Mouse (Mus musculus) neural tube, embryonic 15.5 days (tissue): ENCODE measurements around the gene Ccdc12. TPM values are rescaled to one million over a fixed set of nuclear protein-coding genes. Genes with fewer than 3 reads are reported as not detected.

Source experiments
- ATAC-seq: fragments of 200-750 bp; cut with Nextera tagmentation; 2 replicates; pipeline ENCODE4 v1.8.0; 2017; ENCODE audit warnings: mild to moderate bottlenecking, moderate TSS enrichment, moderate library complexity; ENCODE audit not compliant: low FRiP score
- H3K27ac ChIP-seq: fragments of 300-500 bp; sonication (generic); replicated peaks from 2 replicates; pipeline ENCODE4 v1.5.1; 2015; ENCODE audit warnings: mild to moderate bottlenecking, inconsistent platforms
- H3K27me3 ChIP-seq: fragments of 300-500 bp; sonication (generic); replicated peaks from 2 replicates; pipeline ENCODE4 v1.6.1; 2015; ENCODE audit warnings: inconsistent platforms
- H3K36me3 ChIP-seq: fragments of 300-500 bp; sonication (generic); 2 replicates; pipeline ENCODE4 v1.6.1; 2015; ENCODE audit warnings: inconsistent platforms
- H3K4me1 ChIP-seq: fragments of 300-500 bp; sonication (generic); 2 replicates; pipeline ENCODE4 v1.6.1; 2015; ENCODE audit warnings: inconsistent platforms
- H3K4me2 ChIP-seq: fragments of 300-500 bp; sonication (generic); 2 replicates; pipeline ENCODE4 v1.6.1; 2015; ENCODE audit warnings: inconsistent platforms, mild to moderate bottlenecking, moderate library complexity
- H3K4me3 ChIP-seq: fragments of 300-500 bp; sonication (generic); replicated peaks from 2 replicates; pipeline ENCODE4 v1.5.1; 2015; ENCODE audit warnings: mild to moderate bottlenecking, inconsistent platforms
- H3K9ac ChIP-seq: fragments of 300-500 bp; sonication (generic); replicated peaks from 2 replicates; pipeline ENCODE4 v1.6.1; 2015; ENCODE audit warnings: mild to moderate bottlenecking, inconsistent platforms
- H3K9me3 ChIP-seq: fragments of 300-500 bp; sonication (generic); replicated peaks from 2 replicates; pipeline ENCODE4 v1.6.1; 2016; ENCODE audit warnings: inconsistent platforms
- WGBS: fragments of 180-500 bp; shearing (Covaris S2); methylation state at CpG from one replicate; pipeline ENCODE4 v1.1.7; 2015; ENCODE audit warnings: mixed read lengths; 5-methylcytosine and 5-hydroxymethylcytosine counted together
- polyA plus RNA-seq: library from polyadenylated mRNA; unstranded; fragments of >200 nt; fragmentation: Nextera tagmentation; extraction: Ambion mirVana; gene quantifications from 2 replicates; pipeline ENCODE4 v1.2.1, GENCODE M21; 2015

The Ccdc12 gene
- polyA plus RNA-seq = 96.3 and 112 TPM in 2 replicates

DNA sequence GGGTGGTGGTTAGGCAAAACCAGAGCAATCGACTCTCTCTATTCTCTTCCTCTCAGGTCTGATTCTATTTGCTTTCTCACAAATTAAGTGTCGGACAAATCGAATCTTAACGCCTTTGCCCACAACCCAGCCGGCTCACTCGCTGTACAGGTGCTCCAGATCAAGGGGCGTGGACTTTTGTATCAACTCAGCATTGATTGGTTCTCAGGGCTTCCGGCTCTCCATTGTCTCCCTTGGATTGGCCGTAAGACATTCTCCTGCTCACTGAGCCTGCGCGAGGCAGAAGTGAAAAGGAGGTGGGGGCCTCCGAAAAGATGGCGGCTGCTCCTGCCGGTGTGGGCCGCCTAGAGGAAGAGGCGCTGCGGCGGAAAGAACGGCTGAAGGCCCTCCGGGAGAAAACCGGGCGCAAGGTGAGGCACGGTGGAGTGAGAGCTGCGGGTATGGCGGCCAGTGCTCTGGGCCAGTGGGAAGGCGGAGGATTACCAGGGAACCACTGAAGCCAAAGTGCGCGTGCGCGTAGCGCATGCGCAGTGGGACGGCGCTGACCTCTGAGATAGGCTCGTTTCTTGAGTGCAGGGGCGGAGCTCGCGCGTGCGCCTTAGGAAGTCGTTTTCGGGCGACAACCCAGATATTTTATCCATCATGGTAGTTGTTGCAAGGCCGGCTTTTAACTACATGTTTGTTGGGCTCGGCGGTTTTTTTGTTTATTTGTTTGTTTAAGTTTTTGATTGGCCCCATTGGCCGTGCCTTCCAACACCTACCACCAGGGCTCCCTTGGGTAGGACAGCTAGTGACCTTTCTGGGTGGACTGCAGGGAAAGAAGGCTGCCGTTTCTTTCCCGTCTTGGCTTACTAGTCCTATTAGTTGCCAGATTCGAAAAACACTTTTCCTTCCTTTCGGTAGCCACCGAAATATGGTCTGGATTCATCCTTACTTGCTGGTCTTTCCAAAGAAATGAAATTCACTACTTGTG lies at the start of gene Ccdc12:
Ccdc12 (plus strand) TSS at position 255 of the 973 bp plus-strand sequence.
- no peaks in the 10 kb centered on the region for H3K9me3 ChIP-seq
- peaks cover 19% of the 10 kb centered on the region for H3K27me3 ChIP-seq
- H3K4me2 ChIP-seq = peak within 1 kb of the TSS; percentile 76
- peak; percentile 96 for ATAC-seq
- WGBS = under 1% methylated on average over 52 of the region's 52 CpGs
- no peaks in the 10 kb centered on the region for H3K36me3 ChIP-seq
- H3K9ac ChIP-seq = peak within 1 kb of the TSS; percentile 90
- H3K4me1 ChIP-seq = peaks cover 58% of the 10 kb centered on the region
- H3K4me3 ChIP-seq = peak within 1 kb of the TSS; percentile 80
- H3K27ac ChIP-seq = peak within 1 kb of the TSS; percentile 98

DNA sequence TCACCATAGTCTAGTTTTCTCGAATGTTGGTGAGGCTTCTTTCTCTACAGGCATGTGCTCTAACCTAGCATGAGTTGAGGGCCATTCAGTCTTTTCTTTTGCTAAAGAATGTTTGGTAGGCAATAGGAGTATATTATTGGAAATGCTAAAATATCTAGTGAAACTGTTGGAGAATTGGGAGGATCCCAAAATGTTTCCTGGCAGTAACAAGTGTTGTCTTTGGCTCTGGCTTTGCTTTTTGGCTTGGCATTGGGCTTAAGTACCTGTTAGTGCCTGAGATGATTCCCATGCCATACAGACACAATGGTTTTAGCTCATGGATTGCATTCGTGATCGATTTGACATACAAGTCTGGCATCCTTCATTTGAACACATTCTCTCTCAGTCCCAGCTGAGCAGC lies 44.8 kb upstream of the Ccdc12 start:
- no peaks in the 10 kb centered on the region for H3K4me1 ChIP-seq
- no peak for ATAC-seq
- no peaks in the 10 kb centered on the region for H3K27me3 ChIP-seq
- H3K9me3 ChIP-seq = no peaks in the 10 kb centered on the region
- no peak overlapping the region for H3K4me3 ChIP-seq
- no peak overlapping the region for H3K27ac ChIP-seq
- H3K9ac ChIP-seq = no peak overlapping the region
- no peak overlapping the region for H3K4me2 ChIP-seq
- H3K36me3 ChIP-seq = peaks cover 41% of the 10 kb centered on the region
- 87% methylated on average over 3 of the region's 3 CpGs for WGBS

DNA sequence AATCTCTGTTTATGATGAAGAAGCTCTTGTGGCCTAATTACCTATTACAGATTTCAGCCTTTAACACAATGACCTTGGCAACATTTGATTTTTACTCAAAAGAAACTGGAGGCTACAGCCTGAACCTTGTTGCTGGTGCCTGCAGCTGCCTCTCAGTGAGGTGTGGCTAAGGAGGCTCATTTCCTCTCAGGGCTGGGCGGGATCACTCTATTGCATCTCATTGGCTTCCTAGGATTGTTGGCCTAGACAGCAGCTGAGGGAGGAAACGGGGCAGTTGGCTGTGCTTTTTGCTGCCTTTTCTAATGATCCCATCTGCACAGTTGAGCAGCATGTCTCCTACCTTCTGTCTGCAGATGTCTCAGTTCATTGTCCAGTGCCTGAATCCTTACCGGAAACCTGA lies 39.2 kb upstream of the Ccdc12 start:
- H3K4me2 ChIP-seq = no peak overlapping the region
- no peak for ATAC-seq
- H3K9ac ChIP-seq = no peak overlapping the region
- H3K4me3 ChIP-seq = no peak overlapping the region
- H3K4me1 ChIP-seq = no peaks in the 10 kb centered on the region
- H3K36me3 ChIP-seq = peaks cover 52% of the 10 kb centered on the region
- no peak overlapping the region for H3K27ac ChIP-seq
- H3K9me3 ChIP-seq = no peaks in the 10 kb centered on the region
- H3K27me3 ChIP-seq = no peaks in the 10 kb centered on the region
- WGBS = 78% methylated on average over 3 of the region's 3 CpGs

DNA sequence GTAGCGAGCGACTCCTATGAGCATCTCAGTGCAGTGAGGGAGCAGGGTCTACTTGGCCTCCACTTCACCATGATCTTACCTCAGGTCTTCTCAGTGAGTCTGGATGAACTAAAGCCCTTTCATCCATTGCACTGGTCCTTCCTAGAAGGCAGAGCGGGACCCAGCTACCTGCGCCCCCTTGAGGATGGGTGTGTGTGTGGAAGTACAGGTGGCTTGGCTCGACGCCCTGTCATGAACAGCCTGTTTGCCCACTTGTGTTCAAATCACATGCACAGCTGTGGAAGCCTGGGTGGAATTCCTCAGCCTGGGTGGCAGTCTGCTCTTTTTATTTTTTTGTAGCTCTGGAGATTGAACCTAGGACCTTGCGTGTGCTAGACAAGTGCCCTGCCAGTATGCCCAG lies 36.1 kb upstream of the Ccdc12 start:
- no peak overlapping the region for H3K4me2 ChIP-seq
- H3K36me3 ChIP-seq = peaks cover 42% of the 10 kb centered on the region
- no peak overlapping the region for H3K27ac ChIP-seq
- no peaks in the 10 kb centered on the region for H3K9me3 ChIP-seq
- peaks cover 22% of the 10 kb centered on the region for H3K4me1 ChIP-seq
- 89% methylated on average over 7 of the region's 7 CpGs for WGBS
- no peaks in the 10 kb centered on the region for H3K27me3 ChIP-seq
- no peak overlapping the region for H3K4me3 ChIP-seq
- ATAC-seq = no peak
- H3K9ac ChIP-seq = no peak overlapping the region

DNA sequence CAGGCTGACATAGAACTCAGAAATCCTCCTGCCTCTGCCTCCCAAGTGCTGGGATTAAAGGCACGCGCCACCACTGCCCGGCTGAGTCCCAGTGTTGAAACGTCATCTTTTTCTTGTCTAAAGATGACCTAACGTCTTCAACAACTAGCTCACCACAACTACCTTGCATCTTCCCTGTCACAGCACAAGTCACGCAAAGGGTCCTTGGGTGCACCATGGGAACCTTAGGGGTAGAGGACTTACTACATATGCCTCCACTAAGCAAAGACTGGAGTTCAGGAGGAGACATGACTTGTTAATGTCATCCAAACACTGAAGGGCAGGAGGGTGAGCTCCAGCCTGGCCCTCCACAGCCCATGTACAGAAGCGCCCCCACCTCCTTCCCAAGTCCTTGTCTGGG lies 35.6 kb upstream of the Ccdc12 start:
- Histone ChIP-seq H3K4me2 (no peak overlapping the region), H3K9me3 (no peaks in the 10 kb centered on the region), H3K36me3 (peaks cover 37% of the 10 kb centered on the region), H3K9ac (no peak overlapping the region), H3K4me3 (no peak overlapping the region), H3K4me1 (peaks cover 27% of the 10 kb centered on the region), H3K27me3 (no peaks in the 10 kb centered on the region), H3K27ac (no peak overlapping the region)
- WGBS = 97% methylated on average over 7 of the region's 7 CpGs
- no peak for ATAC-seq

DNA sequence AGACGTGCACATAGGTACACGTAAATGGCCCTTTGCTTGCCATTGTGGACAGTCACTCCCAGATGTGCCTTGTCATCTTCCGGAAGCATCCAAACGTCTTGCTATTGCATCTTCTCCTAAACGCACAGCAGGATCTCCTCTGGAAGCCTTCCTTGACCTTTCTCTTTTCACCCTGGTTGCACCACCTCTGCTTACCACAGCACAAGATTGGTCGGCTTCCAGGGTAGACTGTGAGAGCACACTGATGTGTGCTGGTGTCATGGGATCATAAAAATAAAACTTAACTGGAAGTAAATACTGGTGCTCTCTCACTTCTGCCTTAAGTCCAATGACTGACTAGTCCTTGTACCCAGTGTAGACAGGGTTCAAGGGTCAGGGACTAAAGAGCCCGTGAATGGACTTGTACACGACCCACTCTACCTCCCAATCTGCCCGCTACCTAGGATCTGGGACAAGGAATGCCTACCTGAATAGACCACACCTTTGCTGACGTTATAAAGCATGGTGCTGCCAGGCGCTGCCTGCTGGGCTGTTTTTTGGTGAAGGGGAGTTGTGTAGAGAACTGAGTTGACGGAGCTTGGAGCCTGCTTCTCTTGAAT lies 33.6 kb upstream of the Ccdc12 start:
- H3K27ac ChIP-seq = no peak overlapping the region
- H3K4me3 ChIP-seq = no peak overlapping the region
- 89% methylated on average over 12 of the region's 12 CpGs for WGBS
- peaks cover 31% of the 10 kb centered on the region for H3K36me3 ChIP-seq
- no peak overlapping the region for H3K4me2 ChIP-seq
- H3K27me3 ChIP-seq = no peaks in the 10 kb centered on the region
- no peaks in the 10 kb centered on the region for H3K9me3 ChIP-seq
- no peak for ATAC-seq
- no peak overlapping the region for H3K9ac ChIP-seq
- peaks cover 27% of the 10 kb centered on the region for H3K4me1 ChIP-seq

DNA sequence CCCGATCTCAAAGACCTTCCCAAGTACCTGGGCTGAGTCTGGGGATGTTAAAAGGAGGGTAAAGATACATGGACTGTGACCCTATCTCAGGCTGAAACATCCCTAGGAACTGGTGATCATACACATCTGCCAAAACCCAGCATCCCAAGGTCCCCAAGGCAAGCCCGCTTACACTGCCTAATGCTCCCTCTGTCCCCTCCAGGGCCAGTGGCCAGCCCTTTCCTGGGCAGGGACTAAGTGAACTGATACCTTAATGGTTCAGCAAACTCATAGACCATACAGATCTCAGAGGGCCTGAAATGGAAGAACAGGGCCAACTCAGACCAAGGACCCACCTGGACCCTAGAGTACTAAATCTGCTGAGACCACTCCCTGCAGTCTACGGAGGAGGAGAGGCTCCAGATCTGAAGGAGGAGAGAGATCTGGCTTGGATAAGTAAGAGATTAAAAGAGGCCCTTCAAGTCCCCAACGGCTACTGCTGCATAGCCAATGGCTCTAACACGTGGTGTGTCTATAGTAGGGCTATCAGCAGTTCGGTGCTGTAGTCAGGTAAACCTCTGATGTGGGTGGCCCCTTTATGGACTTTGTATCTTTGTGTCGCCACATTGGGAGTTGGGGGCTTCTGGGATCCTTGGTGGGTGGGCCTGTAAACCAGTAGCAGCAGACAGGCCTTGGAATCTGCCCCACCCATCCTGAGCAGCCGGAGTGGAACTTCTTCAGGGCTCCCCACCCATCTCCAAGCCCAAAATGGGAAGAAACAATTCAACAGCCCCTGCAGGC lies 32.7 kb upstream of the Ccdc12 start:
- no peaks in the 10 kb centered on the region for H3K9me3 ChIP-seq
- peak overlapping the region; percentile 51 for H3K4me3 ChIP-seq
- no peaks in the 10 kb centered on the region for H3K27me3 ChIP-seq
- H3K4me2 ChIP-seq = peak overlapping the region; percentile 98
- H3K36me3 ChIP-seq = peaks cover 27% of the 10 kb centered on the region
- 36% methylated on average over 8 of the region's 8 CpGs for WGBS
- H3K9ac ChIP-seq = peak overlapping the region; percentile 70
- H3K4me1 ChIP-seq = peaks cover 27% of the 10 kb centered on the region
- no peak for ATAC-seq
- H3K27ac ChIP-seq = peak overlapping the region; percentile 88

DNA sequence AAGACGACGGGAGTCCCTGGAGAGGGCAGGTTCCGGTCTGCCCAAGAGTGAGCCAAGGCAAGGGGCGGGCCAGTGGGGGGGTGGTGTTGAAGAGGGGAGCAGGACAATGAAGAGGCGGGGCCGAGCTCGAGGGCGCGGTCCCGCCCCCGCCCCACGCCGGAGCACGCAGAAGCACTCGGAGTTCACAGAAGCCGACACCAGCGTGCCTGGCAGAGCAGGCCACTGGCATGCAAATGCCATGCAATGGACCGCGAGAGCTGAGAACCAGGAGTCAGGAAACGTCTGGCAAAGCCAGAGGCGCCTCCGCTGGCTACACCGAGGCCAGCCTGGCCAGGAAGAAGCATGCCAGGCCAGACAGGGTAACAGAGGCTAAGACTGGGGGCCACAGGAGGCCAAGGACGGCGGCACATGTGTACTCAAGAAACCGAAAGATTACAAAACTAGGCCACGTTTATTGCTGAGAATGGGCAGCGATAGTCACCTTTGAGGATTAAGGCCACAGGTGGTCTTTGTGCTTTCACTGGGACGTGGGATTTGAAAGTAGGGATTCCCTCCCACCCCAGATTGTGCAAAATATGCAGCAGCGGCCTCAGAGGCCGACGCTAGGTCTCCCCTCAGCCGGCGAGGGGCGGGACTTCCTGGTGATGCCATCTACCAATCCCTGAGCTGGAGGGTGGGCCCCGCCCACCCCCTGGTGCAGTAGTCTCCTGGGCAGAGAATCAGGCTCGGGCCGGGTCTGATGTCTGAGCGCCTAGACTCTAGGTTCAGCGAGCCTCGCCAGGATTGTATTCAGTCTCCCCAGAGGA lies 31.7 kb upstream of the Ccdc12 start, which contains the start of gene Nradd:
Nradd (minus strand) TSS at position 92 of the 806 bp plus-strand sequence.
- peak within 1 kb of the TSS; percentile 70 for H3K9ac ChIP-seq
- H3K9me3 ChIP-seq = no peaks in the 10 kb centered on the region
- peaks cover 27% of the 10 kb centered on the region for H3K4me1 ChIP-seq
- peak; percentile 94 for ATAC-seq
- H3K4me3 ChIP-seq = peak within 1 kb of the TSS; percentile 51
- no peaks in the 10 kb centered on the region for H3K27me3 ChIP-seq
- H3K36me3 ChIP-seq = peaks cover 17% of the 10 kb centered on the region
- peak within 1 kb of the TSS; percentile 88 for H3K27ac ChIP-seq
- peak within 1 kb of the TSS; percentile 98 for H3K4me2 ChIP-seq
- under 1% methylated on average over 41 of the region's 41 CpGs for WGBS

DNA sequence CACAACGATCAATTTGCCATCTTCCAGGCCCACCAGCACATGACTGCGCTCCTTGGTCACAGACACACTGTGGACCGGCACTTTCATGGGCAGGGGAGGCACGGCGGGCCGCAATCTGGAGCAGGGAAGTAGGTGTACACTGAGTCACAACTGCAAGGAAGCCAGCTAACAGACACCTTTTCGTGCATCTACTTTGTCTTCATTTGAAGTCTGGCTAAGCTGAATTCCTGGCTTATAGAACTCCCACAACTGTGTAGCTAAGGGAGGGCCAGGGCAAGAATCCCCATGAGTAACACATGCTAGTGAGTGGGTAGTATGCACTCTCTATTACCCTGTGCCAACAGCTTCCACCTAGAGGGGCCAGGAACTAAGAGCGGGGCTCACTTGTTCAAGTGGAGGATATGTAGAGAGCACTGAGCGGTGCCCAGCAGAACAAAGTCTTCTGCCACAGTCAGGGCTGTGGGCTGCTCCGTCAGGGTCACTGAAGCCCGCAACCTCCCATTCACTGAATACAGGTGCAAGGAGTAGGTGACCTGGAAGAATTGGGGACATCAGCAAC lies 30.9 kb upstream of the Ccdc12 start:
- Histone ChIP-seq H3K27me3 (no peaks in the 10 kb centered on the region), H3K4me1 (peaks cover 27% of the 10 kb centered on the region), H3K9ac (peak overlapping the region; percentile 70), H3K4me3 (peak overlapping the region; percentile 51), H3K27ac (peak overlapping the region; percentile 88), H3K9me3 (no peaks in the 10 kb centered on the region), H3K36me3 (peaks cover 16% of the 10 kb centered on the region), H3K4me2 (peak overlapping the region; percentile 98)
- WGBS = 56% methylated on average over 11 of the region's 11 CpGs
- ATAC-seq = no peak; the same call in 1 of the 2 replicates

DNA sequence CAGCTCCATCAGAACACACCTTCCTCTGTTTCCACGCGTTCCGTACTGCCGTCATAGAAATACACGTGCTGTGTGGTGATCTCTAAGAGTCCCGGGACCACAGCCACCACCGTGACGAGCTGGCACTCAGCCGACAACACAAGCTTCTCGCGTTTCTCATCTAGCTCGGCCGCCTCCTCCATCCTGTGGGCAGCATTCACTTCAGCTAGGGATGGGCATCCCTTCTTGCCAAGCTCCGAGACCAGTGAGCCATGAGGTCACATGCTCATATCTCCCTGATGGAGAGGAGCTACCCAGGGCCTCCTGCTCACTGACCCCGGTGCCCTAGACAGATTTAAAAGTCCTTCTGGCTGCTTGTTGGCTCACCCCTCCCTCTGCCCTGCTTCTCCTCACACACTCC lies 26.1 kb upstream of the Ccdc12 start:
- Histone ChIP-seq H3K9ac (no peak overlapping the region), H3K36me3 (peaks cover 11% of the 10 kb centered on the region), H3K4me1 (peaks cover 16% of the 10 kb centered on the region), H3K4me2 (no peak overlapping the region), H3K9me3 (no peaks in the 10 kb centered on the region), H3K27me3 (peaks cover 6% of the 10 kb centered on the region), H3K27ac (no peak overlapping the region), H3K4me3 (no peak overlapping the region)
- 91% methylated on average over 15 of the region's 15 CpGs for WGBS
- ATAC-seq = no peak
